In the genomic region with DNA sequence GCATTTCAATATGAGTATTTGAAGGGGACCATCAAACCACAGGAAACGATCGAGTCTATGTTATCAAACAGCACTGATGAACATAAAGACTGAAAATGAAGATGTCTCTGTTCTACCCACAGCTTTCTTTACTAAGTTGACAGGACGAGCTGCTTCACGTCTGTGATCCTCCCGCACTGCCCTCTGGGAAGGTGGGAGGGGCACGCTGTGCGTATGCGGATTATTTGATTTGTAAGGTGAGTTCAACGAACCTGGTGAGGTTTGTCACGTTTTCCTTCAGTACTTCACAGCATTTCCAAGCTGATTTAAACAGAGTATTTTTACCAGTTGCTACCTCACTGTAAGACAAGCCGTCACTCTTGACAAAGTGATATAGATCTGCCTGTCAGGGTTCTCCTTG, we compare ENCODE assay signal across 34 mouse cellular contexts.
"Had no signal": no experiment of that assay in that cellular context is flagged by ENCODE, and none has a peak within 500 bp of the region (broad histone marks: within the 10 kb centered on the region; RNA-seq: fewer than 3 reads in every experiment).

No protein-coding gene starts in this region.

- H3K27ac ChIP-seq: heart, embryonic 10.5 days; heart, embryonic 13.5 days; heart, embryonic 15.5 days; hindbrain, embryonic 10.5 days; hindbrain, embryonic 12.5 days; hindbrain, embryonic 13.5 days; hindbrain, embryonic 14.5 days; hindbrain, embryonic 15.5 days; hindbrain, postnatal 0 days; intestine, embryonic 15.5 days; kidney, embryonic 15.5 days; kidney, postnatal 0 days; layer of hippocampus, adult 2 months had no signal

- H3K36me3 ChIP-seq: heart, embryonic 10.5 days; heart, embryonic 12.5 days; heart, embryonic 13.5 days; heart, embryonic 15.5 days; hindbrain, embryonic 10.5 days; hindbrain, embryonic 12.5 days; hindbrain, embryonic 13.5 days; hindbrain, embryonic 15.5 days; intestine, embryonic 15.5 days; kidney, embryonic 15.5 days had no signal

- H3K9ac ChIP-seq: heart, embryonic 12.5 days; heart, embryonic 13.5 days; heart, embryonic 15.5 days; hindbrain, embryonic 12.5 days; hindbrain, embryonic 13.5 days; hindbrain, embryonic 14.5 days; hindbrain, embryonic 15.5 days; intestine, embryonic 15.5 days; kidney, embryonic 15.5 days had no signal

- H3K4me1 ChIP-seq: heart, embryonic 12.5 days; heart, embryonic 15.5 days; hindbrain, embryonic 10.5 days; hindbrain, embryonic 12.5 days; hindbrain, embryonic 13.5 days; hindbrain, embryonic 15.5 days; intestine, embryonic 15.5 days; kidney, embryonic 15.5 days had no signal

- H3K4me3 ChIP-seq: heart, embryonic 10.5 days; heart, embryonic 12.5 days; heart, embryonic 13.5 days; heart, embryonic 15.5 days; hindbrain, embryonic 10.5 days; hindbrain, embryonic 12.5 days; hindbrain, embryonic 13.5 days; hindbrain, embryonic 15.5 days; intestine, embryonic 15.5 days; kidney, embryonic 15.5 days; layer of hippocampus, adult 2 months had no signal

- ATAC-seq: hindbrain, embryonic 16.5 days; hindbrain, postnatal 0 days; inflammation-experienced regulatory T-cells, adult 6 months; intestine, embryonic 15.5 days; intestine, embryonic 16.5 days; intestine, postnatal 0 days had no signal

- H3K4me2 ChIP-seq: heart, embryonic 11.5 days; heart, embryonic 12.5 days; heart, embryonic 13.5 days; heart, embryonic 15.5 days; hindbrain, embryonic 12.5 days; hindbrain, embryonic 13.5 days; hindbrain, embryonic 14.5 days; hindbrain, embryonic 15.5 days; intestine, embryonic 15.5 days; kidney, embryonic 15.5 days had no signal

- H3K9me3 ChIP-seq: heart, embryonic 10.5 days; heart, embryonic 15.5 days; hindbrain, embryonic 10.5 days; hindbrain, embryonic 12.5 days; hindbrain, embryonic 13.5 days; hindbrain, embryonic 15.5 days; intestine, embryonic 15.5 days; kidney, embryonic 15.5 days had no signal

- H3K27me3 ChIP-seq: hindbrain, embryonic 12.5 days; hindbrain, embryonic 13.5 days; hindbrain, embryonic 15.5 days; intestine, embryonic 15.5 days; kidney, embryonic 15.5 days had no signal

- DNase-seq: heart, postnatal 10 days; heart, postnatal 36 days; heart, postnatal 4 days; kidney, adult 11 months; kidney, adult 18-20 months; kidney, adult 2 months; kidney, adult 8-10 months; kidney, adult 9 months; kidney, postnatal 10 days; kidney, postnatal 14 days; kidney, postnatal 25 days; kidney, postnatal 36 days; kidney, postnatal 4 days; layer of hippocampus, adult 9-11 months; layer of hippocampus, postnatal 36 days had no signal
